Mouse (Mus musculus) B cell, adult 62 days (primary cell): ENCODE results near the gene Usp10. TPM values are rescaled to one million over a fixed set of nuclear protein-coding genes. Genes with fewer than 3 reads are reported as not detected.

ENCODE experiments used
- total RNA-seq: library from RNA; stranded (reverse); gene quantifications from 4 replicates; pipeline ENCODE4 v1.2.4, GENCODE M21; 2023

The Usp10 gene
- 108 to 119 TPM (median 113 TPM) in 4 replicates for total RNA-seq

DNA sequence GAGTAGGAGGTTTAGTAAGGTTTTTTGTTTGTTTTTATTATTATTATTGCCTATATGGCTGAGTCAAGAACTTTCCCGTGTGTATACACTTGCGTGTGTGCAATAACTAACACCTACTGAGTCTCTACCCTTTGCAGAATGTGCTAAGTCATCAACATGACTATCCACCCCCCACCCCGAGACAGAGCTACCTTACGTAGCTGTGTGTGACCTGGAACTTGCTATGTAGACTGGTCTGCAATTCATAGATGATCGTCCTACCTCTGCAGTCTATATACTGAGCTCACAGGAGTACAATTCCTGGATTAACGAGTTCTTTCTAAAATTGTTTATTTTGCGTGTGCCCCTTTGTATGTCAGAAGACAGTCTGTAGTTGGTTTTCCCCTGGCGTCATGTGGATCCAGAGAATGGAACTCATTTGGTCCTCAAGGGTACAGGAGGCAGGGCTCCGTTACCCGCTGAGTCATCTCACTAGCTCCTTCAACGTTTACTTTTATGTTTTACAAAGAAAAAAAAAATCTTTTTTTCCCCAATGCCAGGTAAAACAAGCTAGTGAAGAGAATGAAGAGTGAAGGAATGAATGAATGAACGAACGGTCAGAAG is at the start of gene Usp10:
Gene Usp10 (plus strand): TSS at position 417 of the 603 bp plus-strand sequence.

DNA sequence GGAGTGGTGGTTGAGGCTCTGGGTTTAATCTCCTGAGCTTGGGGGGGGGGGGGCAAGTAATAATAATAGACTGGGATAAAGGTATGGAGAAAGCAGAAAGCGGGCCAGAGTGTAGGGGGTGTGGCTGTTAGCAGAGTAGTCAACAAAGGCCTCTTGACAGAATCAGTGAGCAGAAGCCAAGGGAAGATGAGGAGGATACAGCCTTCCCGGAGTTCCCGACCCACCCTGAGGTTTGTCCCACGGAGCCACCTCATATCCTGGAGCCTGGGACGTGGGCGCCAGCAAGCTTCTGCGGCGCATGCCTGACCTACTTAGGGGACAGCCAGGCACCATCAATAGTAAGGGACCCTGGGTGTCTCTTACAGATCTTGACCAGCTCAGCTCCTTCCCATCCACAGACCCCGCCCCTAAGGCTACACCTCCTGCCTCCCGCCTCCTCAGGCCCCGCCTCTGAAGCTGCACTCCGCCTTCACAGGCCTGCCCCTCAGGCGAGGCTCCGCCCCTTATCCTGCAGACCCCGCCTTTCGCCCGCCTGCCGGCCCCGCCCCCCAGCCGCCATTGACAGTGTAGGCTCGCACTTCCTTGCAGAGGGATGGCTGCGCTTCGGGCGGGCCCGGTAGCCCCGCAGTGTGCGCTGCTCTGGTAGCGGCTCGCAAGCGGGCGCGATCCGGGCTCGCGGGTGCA is 48.3 kb upstream of the Usp10 start, which contains the start of gene Klhl36:
Gene Klhl36 (plus strand): TSS at position 561 of the 684 bp plus-strand sequence.

DNA sequence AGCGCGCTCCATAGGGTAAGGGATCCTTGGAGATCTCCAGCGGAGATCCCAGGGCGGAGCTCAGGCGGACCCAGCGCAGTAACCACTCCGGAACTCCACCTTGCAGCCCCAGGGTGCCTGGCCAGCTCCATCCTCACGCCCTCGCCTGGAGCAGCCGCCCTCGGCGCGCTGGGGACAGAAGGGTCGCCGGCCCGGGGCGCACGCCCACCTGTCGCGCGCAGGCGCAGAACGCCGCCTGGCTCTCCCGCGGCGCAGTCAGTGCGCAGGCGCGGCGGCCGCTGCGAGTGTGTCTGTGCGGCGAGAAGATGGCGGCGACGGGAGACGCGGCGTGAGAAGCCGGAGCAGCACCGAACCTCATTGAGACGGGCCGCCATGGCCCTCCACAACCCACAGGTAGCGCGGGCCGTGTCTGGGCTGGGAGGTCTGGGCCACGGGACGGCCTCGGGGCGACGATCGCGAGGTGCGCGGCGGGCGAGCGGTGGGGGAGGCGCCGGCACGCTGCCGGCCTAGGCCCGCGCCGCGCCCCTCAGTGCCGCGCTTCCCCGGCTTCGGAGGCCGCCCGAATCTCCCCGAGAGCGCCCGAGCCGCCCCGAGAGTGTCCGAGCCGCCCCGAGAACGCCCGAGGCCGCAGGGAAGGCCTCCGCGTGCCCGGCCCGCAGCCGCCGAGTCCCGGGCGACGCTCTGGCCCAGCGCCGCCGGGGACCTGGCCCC is 542 bp downstream of the Usp10 start, which contains the start of gene Gm20388:
Gene Gm20388 (plus strand): TSS at position 295 of the 711 bp plus-strand sequence.

DNA sequence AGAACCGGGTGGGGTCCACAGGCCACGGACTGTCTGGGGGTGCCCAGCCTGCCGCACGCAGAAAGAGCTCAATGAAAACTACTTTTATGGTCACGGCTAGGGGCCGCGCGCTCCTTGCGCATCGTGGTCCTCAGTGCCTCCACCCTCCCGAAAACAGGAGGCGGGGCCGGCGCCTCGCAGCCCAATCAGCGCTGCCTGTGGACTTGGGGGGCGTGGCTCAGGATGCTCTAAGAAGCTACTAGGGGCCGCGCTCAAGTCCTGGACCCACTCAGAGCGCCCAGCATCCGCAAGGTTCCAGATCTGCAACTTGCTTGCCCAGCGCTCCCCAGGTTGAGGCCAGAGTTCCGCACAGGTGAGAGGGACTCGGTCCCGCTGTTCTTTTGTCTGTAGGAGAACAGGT is 82.1 kb downstream of the Usp10 start, which contains the start of gene Crispld2:
Gene Crispld2 (plus strand): TSS at position 190 of the 400 bp plus-strand sequence.

Other genes starting within 250 kb of the Usp10 start
- not detected in 4 replicates for gene Wfdc1, start 244.0 kb upstream of the Usp10 start, total RNA-seq
- gene Atp2c2, start 210.4 kb upstream of the Usp10 start, total RNA-seq = not detected in 4 replicates
- gene Tldc1, start 131.9 kb upstream of the Usp10 start, total RNA-seq = 4.7 to 5.4 TPM (median 5.0 TPM) in 4 replicates
- 401 to 417 TPM (median 412 TPM) in 4 replicates for gene Cotl1, start 69.8 kb upstream of the Usp10 start, total RNA-seq
- gene Klhl36, start 48.1 kb upstream of the Usp10 start, total RNA-seq = 10.5 to 13.3 TPM (median 10.9 TPM) in 4 replicates
- gene Gm20388, start 481 bp downstream of the Usp10 start, total RNA-seq = 0.50 to 19.0 TPM (median 8.6 TPM) in 3 of 4 replicates, not detected in the other
- not detected in 4 replicates for gene Crispld2, start 82.1 kb downstream of the Usp10 start, total RNA-seq
- gene Zdhhc7, start 191.1 kb downstream of the Usp10 start, total RNA-seq = 28.3 to 32.6 TPM (median 30.8 TPM) in 4 replicates
- gene 6430548M08Rik, start 203.8 kb downstream of the Usp10 start, total RNA-seq = 0.94 to 1.5 TPM (median 1.1 TPM) in 4 replicates